Mouse (Mus musculus) left cerebral cortex, adult 18-20 months (tissue): Measurements from ENCODE around the gene Zbtb16. TPM values are rescaled to one million over a fixed set of nuclear protein-coding genes. Genes with fewer than 3 reads are reported as not detected.

ENCODE experiments used
- DNase-seq, 2 experiments: peaks; one replicate each; pipeline ENCODE4 v3.0.0; 2021 to 2022; ENCODE audit warnings: low spot score in 2 of 2, mixed read lengths in 1 of 2
- total RNA-seq, 2 experiments: library from RNA; stranded (reverse); gene quantifications; 2 replicates each; pipeline ENCODE4 v1.2.3; 2021

Gene Zbtb16
- total RNA-seq, 2 experiments from 2014 or later: 63.6 to 86.3 TPM

GRCm38 (mm10) chr9:48649098-48649766 lies 186.8 kb downstream of the Zbtb16 start:
- no peak for DNase-seq

- no peak for DNase-seq
Measured at GRCm38 (mm10) chr9:48648285-48649097, 187.5 kb downstream of the Zbtb16 start.

- DNase-seq: no peak
Measured at GRCm38 (mm10) chr9:48647648-48648284, 188.3 kb downstream of the Zbtb16 start.

GRCm38 (mm10) chr9:48646781-48647647 lies 189.0 kb downstream of the Zbtb16 start:
- DNase-seq: no peak

GRCm38 (mm10) chr9:48646251-48646650 lies 189.8 kb downstream of the Zbtb16 start:
- peak; percentile 75 to 77 for DNase-seq

GRCm38 (mm10) chr9:48645648-48646126 lies 190.3 kb downstream of the Zbtb16 start:
- DNase-seq: no peak

GRCm38 (mm10) chr9:48644926-48645647 lies 190.9 kb downstream of the Zbtb16 start:
- no peak for DNase-seq

GRCm38 (mm10) chr9:48644376-48644775 lies 191.6 kb downstream of the Zbtb16 start:
- no peak for DNase-seq

GRCm38 (mm10) chr9:48641636-48642035 lies 194.4 kb downstream of the Zbtb16 start:
- DNase-seq: no peak

GRCm38 (mm10) chr9:48640881-48641280 lies 195.1 kb downstream of the Zbtb16 start:
- DNase-seq: no peak

GRCm38 (mm10) chr9:48638176-48638803 lies 197.7 kb downstream of the Zbtb16 start:
- DNase-seq: no peak

GRCm38 (mm10) chr9:48637161-48637560 lies 198.9 kb downstream of the Zbtb16 start:
- no peak for DNase-seq

- DNase-seq: no peak
Measured at GRCm38 (mm10) chr9:48635576-48636350, 200.3 kb downstream of the Zbtb16 start.

GRCm38 (mm10) chr9:48633147-48633546 lies 202.9 kb downstream of the Zbtb16 start:
- no peak for DNase-seq

GRCm38 (mm10) chr9:48619268-48619667 lies 216.8 kb downstream of the Zbtb16 start:
- no peak for DNase-seq

GRCm38 (mm10) chr9:48618589-48618988 lies 217.4 kb downstream of the Zbtb16 start:
- peak; percentile 69 to 79 for DNase-seq

- no peak for DNase-seq
Measured at GRCm38 (mm10) chr9:48618111-48618510, 217.9 kb downstream of the Zbtb16 start.

GRCm38 (mm10) chr9:48617511-48618010 lies 218.5 kb downstream of the Zbtb16 start:
- no peak for DNase-seq

- DNase-seq: no peak
Measured at GRCm38 (mm10) chr9:48613221-48613620, 222.8 kb downstream of the Zbtb16 start.
